Mouse (Mus musculus) hematopoietic multipotent progenitor cell, adult 10-12 weeks (in vitro differentiated cells): ENCODE results near the gene Mex3a. TPM values are rescaled to one million over a fixed set of nuclear protein-coding genes. Genes with fewer than 3 reads are reported as not detected.

Source experiments
- polyA plus RNA-seq: library from polyadenylated mRNA; stranded (reverse); fragments of >175 nt; gene quantifications from 2 replicates; pipeline ENCODE4 v1.2.3, GENCODE M21; 2012; ENCODE audit warnings: low replicate concordance

The Mex3a gene
- polyA plus RNA-seq: 1.2 and 1.6 TPM in 2 replicates

DNA sequence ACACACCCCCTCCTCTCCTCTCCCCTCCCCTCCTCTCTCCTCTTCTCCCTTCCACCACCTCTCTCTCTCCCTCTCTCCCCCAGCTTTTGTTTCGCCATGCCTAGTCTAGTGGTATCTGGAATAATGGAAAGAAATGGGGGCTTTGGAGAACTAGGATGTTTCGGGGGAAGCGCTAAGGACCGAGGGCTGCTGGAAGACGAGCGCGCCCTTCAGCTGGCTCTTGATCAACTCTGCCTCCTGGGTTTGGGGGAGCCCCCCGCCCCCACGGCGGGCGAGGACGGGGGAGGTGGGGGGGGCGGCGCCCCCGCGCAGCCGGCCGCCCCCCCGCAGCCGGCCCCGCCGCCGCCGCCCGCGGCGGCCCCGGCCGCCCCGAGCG lies at the start of gene Mex3a:
TSS of gene Mex3a (plus strand) at position 97 of the 376 bp plus-strand sequence.

DNA sequence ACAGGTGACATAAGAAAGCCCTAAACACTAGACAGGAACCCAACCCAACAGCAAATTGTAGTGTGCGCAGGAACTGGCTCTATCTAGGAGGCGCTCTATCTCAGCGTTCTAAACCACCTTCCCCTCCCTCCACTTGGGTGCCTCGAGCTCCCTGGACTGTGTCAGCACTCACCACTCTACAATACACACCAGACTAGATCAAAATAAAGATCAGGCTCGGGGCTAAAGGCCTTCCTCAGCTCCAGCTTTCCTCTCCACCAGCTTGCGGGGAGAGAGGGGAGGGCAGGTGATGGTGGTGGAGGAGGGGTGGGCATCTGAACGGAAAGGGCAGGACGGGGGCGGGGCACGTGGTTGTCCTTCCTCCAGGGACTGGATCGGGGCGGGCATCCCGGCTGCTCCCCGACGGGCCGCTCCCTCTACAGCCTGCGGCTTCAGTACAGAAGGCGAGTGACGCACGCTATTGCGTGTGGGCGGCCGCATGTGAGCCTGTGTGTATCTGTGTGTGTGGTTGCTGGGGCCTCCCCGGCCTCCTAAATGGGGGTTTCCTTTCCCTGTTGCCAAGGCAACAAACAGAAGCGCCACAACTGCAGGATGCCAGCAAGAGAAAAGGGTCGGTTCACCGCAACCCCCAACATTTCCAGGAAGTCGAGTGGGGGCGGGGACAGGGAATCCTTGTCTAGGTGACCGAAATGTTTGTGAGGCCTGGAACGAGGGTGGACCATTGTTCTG lies 22.3 kb upstream of the Mex3a start, which contains the start of gene Lmna:
TSS of gene Lmna (minus strand) at position 265 of the 729 bp plus-strand sequence.

DNA sequence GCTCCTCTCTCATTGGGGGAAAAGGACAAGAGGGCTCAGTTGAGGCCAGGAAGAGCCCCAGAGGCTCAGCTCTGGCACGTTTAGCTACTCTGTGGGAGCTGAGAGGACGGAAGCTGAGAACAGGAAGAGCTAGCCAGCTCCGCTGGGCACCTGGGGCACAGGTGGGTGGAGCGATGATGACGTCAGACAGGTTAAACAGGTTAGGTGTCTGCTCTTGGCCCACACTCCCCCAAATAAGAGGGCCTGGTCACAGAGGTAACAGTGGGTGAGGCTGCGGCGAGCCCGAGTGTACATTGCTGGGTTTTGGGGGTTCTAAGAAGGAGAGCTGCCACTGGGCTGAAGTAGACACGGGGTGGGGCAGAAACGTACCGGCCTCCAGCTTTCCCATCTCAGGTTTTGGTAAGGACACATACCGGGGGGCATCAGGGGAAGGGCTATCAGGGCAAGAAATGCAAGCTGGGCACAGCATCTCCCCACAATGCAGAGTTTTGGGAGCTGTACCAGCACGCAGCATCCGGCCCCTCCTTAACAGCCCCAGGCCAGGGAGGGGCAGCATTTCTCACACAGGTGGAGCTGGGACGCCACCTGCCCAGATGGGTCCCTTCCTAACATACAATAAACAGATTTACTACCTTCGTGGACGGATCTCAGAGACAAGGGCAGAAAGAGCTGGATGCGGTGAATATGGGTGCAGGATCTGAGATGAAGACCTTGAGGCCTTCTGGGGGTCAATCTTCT lies 16.2 kb downstream of the Mex3a start, which contains the start of gene Rab25:
TSS of gene Rab25 (minus strand) at position 121 of the 738 bp plus-strand sequence.

DNA sequence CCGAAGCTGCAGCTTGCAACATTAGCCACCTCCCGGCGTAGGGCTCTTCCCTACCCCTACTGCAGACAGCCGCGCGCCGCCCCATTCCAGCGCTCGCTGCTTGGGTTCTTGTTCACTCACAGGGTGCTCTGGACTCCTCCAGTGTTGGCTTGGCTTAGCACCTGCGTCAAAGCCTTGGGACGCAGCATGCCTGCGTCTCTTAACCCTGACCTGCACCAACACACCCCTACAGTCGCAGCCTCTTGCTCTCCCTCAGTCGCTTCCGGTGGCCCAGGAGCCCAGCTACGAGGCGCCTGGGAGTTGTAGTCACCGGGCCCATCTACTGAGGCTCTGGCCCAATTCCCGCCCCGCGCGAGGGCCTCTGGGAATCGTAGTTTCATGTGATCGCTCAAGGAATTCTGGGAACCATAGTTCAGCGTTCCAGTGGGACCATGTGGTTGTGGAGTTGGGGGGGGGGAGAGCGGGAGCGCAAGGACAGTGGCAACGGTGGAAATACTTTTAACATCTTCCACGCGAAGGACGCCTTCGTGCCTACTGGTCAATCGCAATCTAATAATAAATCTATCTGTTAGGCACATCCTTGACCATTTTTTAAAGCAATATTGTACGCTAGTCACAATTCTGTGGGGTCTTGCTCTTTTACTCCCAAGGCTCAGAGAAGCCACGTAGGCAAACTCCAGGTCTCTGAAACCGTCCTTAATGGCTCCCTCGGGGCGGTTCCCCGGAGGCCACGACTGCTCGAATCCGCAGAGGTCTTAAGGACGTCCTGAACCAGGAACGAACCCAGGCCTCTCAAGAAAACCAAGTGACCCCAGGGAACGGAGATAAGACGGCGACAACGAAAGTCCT lies 20.7 kb downstream of the Mex3a start, which contains the start of gene Lamtor2:
TSS of gene Lamtor2 (minus strand) at position 399 of the 849 bp plus-strand sequence.

DNA sequence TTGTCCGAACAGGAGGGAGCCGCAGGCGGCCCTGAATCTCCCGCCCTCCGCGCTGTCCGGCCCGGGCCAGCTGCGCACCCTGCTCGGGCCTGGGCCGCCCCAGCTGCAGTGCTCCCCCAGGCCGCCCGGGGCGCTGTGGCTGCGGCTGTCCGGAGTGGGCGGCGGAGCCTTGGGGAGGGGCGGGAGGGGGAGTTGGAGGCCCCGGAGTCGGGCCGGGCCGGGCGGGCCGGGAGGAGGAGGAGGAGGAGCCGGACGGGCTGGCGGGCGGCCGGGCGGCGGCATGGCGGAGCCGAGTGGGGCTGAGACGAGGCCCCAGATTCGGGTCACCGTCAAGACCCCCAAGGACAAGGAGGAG lies 21.3 kb downstream of the Mex3a start, which contains the start of gene Ubqln4:
TSS of gene Ubqln4 (plus strand) at position 234 of the 355 bp plus-strand sequence.

DNA sequence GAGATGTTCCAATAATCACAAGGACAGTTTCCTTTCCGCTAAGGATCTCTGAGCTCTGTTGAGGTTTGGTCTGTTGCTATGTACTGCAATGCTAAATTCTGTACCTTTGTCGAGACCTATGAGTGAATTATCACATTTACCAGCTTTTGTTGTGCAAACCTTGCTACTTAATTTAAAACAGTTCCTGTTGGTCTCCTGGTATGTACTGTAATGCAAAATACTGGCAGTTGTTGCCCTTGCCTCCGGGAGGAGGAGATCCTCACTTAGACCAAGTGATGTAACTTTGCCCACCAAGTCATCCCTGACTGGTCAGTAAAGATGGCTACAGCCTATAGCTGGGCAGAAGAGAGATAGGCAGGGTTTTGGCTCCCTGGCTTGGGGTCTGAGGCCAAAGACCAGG lies 43.3 kb downstream of the Mex3a start, which contains the start of gene Ssr2:
TSS of gene Ssr2 (plus strand) at position 337 of the 400 bp plus-strand sequence.

Other genes with a start within 250 kb of the Mex3a start
- gene Gm38392, start 245.2 kb upstream of the Mex3a start, polyA plus RNA-seq: not detected in 2 replicates
- gene Tsacc, start 235.4 kb upstream of the Mex3a start, polyA plus RNA-seq: 1.1 and 1.4 TPM in 2 replicates
- gene Cct3, start 235.3 kb upstream of the Mex3a start, polyA plus RNA-seq: 4.2 and 11.7 TPM in 2 replicates
- 28.3 and 133 TPM in 2 replicates for gene Glmp, start 207.4 kb upstream of the Mex3a start, polyA plus RNA-seq
- 0.81 and 2.4 TPM in 2 replicates for gene Tmem79, start 196.2 kb upstream of the Mex3a start, polyA plus RNA-seq
- gene Smg5, start 196.1 kb upstream of the Mex3a start, polyA plus RNA-seq: 67.3 and 68.3 TPM in 2 replicates
- gene Paqr6, start 167.8 kb upstream of the Mex3a start, polyA plus RNA-seq: 0.22 TPM in 1 of 2 replicates, not detected in the other
- not detected in 2 replicates for gene Bglap3, start 159.7 kb upstream of the Mex3a start, polyA plus RNA-seq
- gene Bglap2, start 153.7 kb upstream of the Mex3a start, polyA plus RNA-seq: not detected in 2 replicates
- not detected in 2 replicates for gene Bglap, start 147.9 kb upstream of the Mex3a start, polyA plus RNA-seq
- 86.8 and 96.4 TPM in 2 replicates for gene Pmf1, start 122.1 kb upstream of the Mex3a start, polyA plus RNA-seq
- 3.3 and 9.8 TPM in 2 replicates for gene Slc25a44, start 107.3 kb upstream of the Mex3a start, polyA plus RNA-seq
- 87.8 and 314 TPM in 2 replicates for gene Sema4a, start 71.2 kb upstream of the Mex3a start, polyA plus RNA-seq
- 37.6 and 43.2 TPM in 2 replicates for gene Lmna, start 22.4 kb upstream of the Mex3a start, polyA plus RNA-seq
- 0.21 TPM in 1 of 2 replicates, not detected in the other for gene Rab25, start 15.9 kb downstream of the Mex3a start, polyA plus RNA-seq
- gene Lamtor2, start 20.7 kb downstream of the Mex3a start, polyA plus RNA-seq: 34.9 and 125 TPM in 2 replicates
- gene Ubqln4, start 21.4 kb downstream of the Mex3a start, polyA plus RNA-seq: 40.8 and 50.4 TPM in 2 replicates
- 19.9 and 162 TPM in 2 replicates for gene Ssr2, start 43.5 kb downstream of the Mex3a start, polyA plus RNA-seq
- gene Arhgef2, start 73.6 kb downstream of the Mex3a start, polyA plus RNA-seq: 309 and 746 TPM in 2 replicates
- gene Rxfp4, start 120.7 kb downstream of the Mex3a start, polyA plus RNA-seq: not detected in 2 replicates
- gene Khdc4, start 153.4 kb downstream of the Mex3a start, polyA plus RNA-seq: 21.4 and 31.5 TPM in 2 replicates
- 27.1 and 47.2 TPM in 2 replicates for gene Rit1, start 184.4 kb downstream of the Mex3a start, polyA plus RNA-seq
- gene Syt11, start 242.8 kb downstream of the Mex3a start, polyA plus RNA-seq: 5.3 and 8.0 TPM in 2 replicates